Mouse (Mus musculus) hindbrain, embryonic 14.5 days (tissue): ENCODE data around the gene Tst. TPM values are rescaled to one million over a fixed set of nuclear protein-coding genes. Genes with fewer than 3 reads are reported as not detected.
A peak's percentile ranks its signal among the peaks of the same experiment; 100 is the strongest.

Source experiments
- ATAC-seq: fragments of 200-750 bp; cut with Nextera tagmentation; 2 replicates; pipeline ENCODE4 v1.8.0; 2017; ENCODE audit warnings: moderate number of reproducible peaks, mild to moderate bottlenecking, moderate TSS enrichment, moderate library complexity; ENCODE audit not compliant: low FRiP score
- DNase-seq: peaks from one replicate; pipeline ENCODE4 v3.0.0-alpha.2; 2015; ENCODE audit warnings: low spot score
- H3K27ac ChIP-seq: fragments of 300-500 bp; sonication (generic); 2 replicates; pipeline ENCODE4 v1.5.1; 2014; ENCODE audit warnings: mild to moderate bottlenecking, moderate library complexity
- H3K27me3 ChIP-seq: fragments of 300-500 bp; sonication (generic); 2 replicates; pipeline ENCODE4 v1.6.1; 2014; ENCODE audit warnings: mild to moderate bottlenecking, low read length, mixed read lengths; ENCODE audit not compliant: control insufficient read depth, insufficient read depth
- H3K36me3 ChIP-seq: fragments of 300-500 bp; sonication (generic); replicated peaks from 2 replicates; pipeline ENCODE4 v1.6.1; 2014; ENCODE audit not compliant: control insufficient read depth, insufficient read depth
- H3K4me1 ChIP-seq: fragments of 300-500 bp; sonication (generic); replicated peaks from 2 replicates; pipeline ENCODE4 v1.6.1; 2014; ENCODE audit warnings: antibody characterized with exemption, low read length, mixed read lengths; ENCODE audit not compliant: control insufficient read depth, insufficient read depth
- H3K4me2 ChIP-seq: fragments of 300-500 bp; sonication (generic); replicated peaks from 2 replicates; pipeline ENCODE4 v1.6.1; 2014; ENCODE audit warnings: mild to moderate bottlenecking, moderate library complexity
- H3K4me3 ChIP-seq: fragments of 300-500 bp; sonication (generic); replicated peaks from 2 replicates; pipeline ENCODE4 v1.5.1; 2014; ENCODE audit warnings: mild to moderate bottlenecking, low read length
- H3K9ac ChIP-seq: fragments of 300-500 bp; sonication (generic); 2 replicates; pipeline ENCODE4 v1.6.1; 2014
- H3K9me3 ChIP-seq: fragments of 300-500 bp; sonication (generic); 2 replicates; pipeline ENCODE4 v1.6.1; 2016; ENCODE audit warnings: low read length; ENCODE audit not compliant: control insufficient read depth
- WGBS: fragments of 180-500 bp; shearing (Covaris S2); extraction: QIAGEN DNeasy Blood & Tissue Kit; methylation state at CpG from one replicate; pipeline ENCODE4 v1.1.7; 2014; 5-methylcytosine and 5-hydroxymethylcytosine counted together
- polyA plus RNA-seq: library from polyadenylated mRNA; unstranded; fragments of >200 nt; fragmentation: Nextera tagmentation; extraction: Ambion mirVana; gene quantifications from 2 replicates; pipeline ENCODE4 v1.2.1, GENCODE M21; 2014

The Tst gene
- polyA plus RNA-seq, 1 experiment from 2014 or later, result 21.4 TPM

DNA sequence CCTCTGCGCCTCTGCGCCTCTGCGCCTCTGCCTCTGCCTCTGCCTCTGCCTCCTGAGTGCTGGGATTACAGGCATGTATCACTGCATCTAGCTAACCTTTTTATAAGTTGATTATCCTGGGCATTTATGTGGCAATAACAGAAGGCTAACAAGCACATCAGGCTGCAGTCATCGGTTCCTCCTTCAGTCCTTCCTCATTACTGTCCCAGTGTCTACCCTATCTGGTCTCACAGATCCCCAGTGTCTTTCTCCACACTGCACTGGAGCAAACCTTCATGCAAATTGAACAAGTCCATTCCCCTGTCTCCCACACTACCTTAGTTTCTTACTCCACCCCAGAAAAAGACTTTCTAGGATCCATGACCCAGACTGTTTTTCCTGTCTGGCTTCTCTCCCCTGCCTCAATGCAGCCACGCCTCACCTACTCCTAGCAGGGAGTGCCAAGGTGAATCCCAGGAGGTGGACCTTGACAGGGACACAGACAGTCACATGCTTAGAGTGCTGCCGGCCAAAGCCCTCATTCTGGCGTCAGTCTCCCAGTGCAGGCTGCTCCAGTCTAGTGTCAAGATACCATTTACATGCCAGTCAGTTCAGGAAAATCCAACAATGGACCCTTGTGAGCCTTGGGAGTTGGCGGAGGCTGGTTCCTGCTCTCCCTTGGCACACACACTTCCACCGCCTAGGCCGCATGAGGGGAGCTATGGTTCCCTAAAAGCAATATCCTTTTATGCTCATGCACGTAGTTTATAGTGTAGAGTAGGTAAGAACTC, 22.1 kb downstream of the Tst start:
- Histone ChIP-seq H3K9me3 (no peaks in the 10 kb centered on the region), H3K4me3 (no peak overlapping the region), H3K27ac (peak overlapping the region; percentile 80), H3K9ac (no peak overlapping the region), H3K36me3 (no peaks in the 10 kb centered on the region), H3K4me2 (no peak overlapping the region), H3K4me1 (peaks cover 6% of the 10 kb centered on the region; the same call in 1 of the 2 replicates), H3K27me3 (no peaks in the 10 kb centered on the region)
- DNase-seq (peak; percentile 48), ATAC-seq (peak; percentile 83)
- WGBS, result 76% methylated on average over 11 of the region's 11 CpGs

DNA sequence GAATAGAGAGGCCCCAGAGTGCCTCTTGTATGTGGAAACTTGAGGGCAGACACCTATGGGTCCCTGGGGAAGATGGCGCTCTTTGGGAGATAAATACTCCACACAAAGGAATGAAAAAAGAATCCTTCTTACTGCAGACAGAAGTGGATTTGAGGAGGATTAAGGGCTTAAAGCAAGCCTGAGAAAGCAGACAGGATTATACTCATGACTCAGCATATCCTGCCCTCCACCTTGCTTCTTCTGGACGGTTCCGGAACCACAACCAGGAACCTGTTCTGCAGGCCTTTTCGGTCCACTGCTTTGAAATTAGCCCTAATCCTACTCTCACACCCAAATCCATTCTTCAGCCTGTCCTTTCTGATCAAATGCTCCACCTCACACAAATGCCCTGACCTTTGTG, 23.6 kb downstream of the Tst start:
- Histone ChIP-seq H3K9me3 (no peaks in the 10 kb centered on the region), H3K4me1 (peaks cover 6% of the 10 kb centered on the region; the same call in 1 of the 2 replicates), H3K27me3 (no peaks in the 10 kb centered on the region), H3K4me3 (no peak overlapping the region), H3K9ac (no peak overlapping the region), H3K4me2 (no peak overlapping the region), H3K27ac (no peak overlapping the region), H3K36me3 (no peaks in the 10 kb centered on the region)
- DNase-seq (no peak), ATAC-seq (no peak)
- 92% methylated on average over 4 of the region's 4 CpGs for WGBS

DNA sequence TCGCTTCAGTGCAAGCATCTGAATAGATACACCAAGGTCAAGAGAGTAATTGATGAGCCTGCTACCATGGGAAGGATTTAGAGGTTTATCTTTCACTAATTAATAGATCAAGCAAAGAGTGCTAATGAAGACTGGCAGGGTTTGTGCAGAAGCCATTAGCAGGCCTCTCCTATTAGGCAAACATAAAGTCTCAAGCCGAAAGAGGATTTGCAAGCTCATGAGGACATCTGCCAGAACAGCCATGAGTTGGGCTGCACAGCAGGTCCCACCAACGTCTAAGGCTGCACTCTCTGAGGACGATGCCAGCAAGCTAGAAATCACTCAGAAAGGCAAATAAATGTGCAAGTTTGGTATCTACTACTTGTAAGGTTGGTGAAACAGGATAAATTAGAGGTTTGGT, 25.0 kb downstream of the Tst start:
- Histone ChIP-seq H3K9ac (no peak overlapping the region), H3K27me3 (no peaks in the 10 kb centered on the region), H3K4me2 (no peak overlapping the region), H3K27ac (no peak overlapping the region), H3K4me3 (no peak overlapping the region), H3K4me1 (peaks cover 6% of the 10 kb centered on the region; the same call in 1 of the 2 replicates), H3K36me3 (no peaks in the 10 kb centered on the region), H3K9me3 (no peaks in the 10 kb centered on the region)
- 64% methylated on average over 4 of the region's 4 CpGs for WGBS
- ATAC-seq, result no peak
- no peak for DNase-seq

DNA sequence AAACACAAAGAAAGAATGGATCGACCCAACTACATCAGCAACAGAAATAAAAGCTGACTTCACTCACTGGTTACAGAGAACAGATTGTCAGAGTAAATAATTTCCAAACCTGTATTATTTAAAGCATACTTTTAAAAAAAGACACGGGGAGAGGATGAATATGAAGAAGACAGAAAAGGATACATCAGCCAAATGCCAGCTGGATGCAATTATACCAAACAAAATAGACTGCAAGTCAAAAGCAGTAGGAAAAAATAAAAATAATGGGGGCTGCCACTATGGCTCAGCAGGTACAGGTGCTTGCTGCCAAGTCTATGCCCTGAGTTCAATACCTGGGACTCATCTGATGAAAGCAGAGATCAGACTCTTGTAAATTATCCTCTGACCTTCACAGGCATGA, 25.5 kb downstream of the Tst start:
- Histone ChIP-seq H3K9me3 (no peaks in the 10 kb centered on the region), H3K27ac (no peak overlapping the region), H3K4me2 (no peak overlapping the region), H3K36me3 (no peaks in the 10 kb centered on the region), H3K4me3 (no peak overlapping the region), H3K4me1 (peaks cover 6% of the 10 kb centered on the region; the same call in 1 of the 2 replicates), H3K27me3 (no peaks in the 10 kb centered on the region), H3K9ac (no peak overlapping the region)
- no peak for DNase-seq
- 75% methylated on average over 2 of the region's 2 CpGs for WGBS
- no peak for ATAC-seq

DNA sequence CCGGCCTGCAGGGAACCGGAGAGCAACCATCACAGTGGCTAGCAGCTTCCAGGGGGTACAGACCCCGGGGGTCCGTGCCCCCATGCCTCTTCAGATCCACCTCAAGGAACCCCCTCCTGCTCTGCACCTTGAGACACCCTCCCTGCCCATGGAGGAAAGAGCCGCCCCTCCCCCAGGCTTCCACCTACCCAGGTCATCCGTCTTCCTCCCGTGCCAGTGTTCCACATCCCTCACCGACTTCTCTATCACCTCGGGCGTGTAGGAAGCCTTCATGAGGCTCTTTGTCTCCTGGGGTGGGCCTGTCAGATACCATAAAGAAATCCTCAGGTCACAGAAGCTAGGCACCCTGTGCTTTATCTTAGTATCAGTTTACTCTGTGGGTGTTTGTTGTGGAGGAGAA, 27.2 kb downstream of the Tst start:
- H3K4me3 ChIP-seq, result no peak overlapping the region
- WGBS, result 79% methylated on average over 10 of the region's 10 CpGs
- H3K9ac ChIP-seq, result no peak overlapping the region
- no peaks in the 10 kb centered on the region for H3K9me3 ChIP-seq
- H3K27me3 ChIP-seq, result no peaks in the 10 kb centered on the region
- no peaks in the 10 kb centered on the region for H3K4me1 ChIP-seq
- ATAC-seq (no peak), DNase-seq (no peak)
- no peaks in the 10 kb centered on the region for H3K36me3 ChIP-seq
- no peak overlapping the region for H3K4me2 ChIP-seq
- H3K27ac ChIP-seq, result no peak overlapping the region

DNA sequence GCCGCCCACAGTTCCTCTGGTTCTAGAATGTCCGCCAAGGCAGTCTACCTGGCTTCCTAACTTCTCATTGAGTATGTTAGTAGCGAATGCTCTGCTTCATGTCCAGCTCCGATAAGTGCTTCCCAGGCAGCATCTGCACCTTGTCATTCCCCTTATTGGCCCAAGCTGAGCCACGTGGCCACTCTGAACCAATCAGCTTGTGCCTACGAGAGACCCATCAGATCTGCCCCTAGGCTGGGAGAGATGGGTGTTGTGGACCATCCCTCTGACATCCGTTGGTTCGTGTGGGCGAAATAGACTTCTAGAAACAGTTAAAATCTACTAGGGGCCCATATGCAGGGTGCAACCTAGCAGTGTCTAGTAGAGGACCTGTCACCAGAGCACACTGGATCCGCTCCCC, 27.8 kb downstream of the Tst start:
- no peak overlapping the region for H3K4me3 ChIP-seq
- ATAC-seq (no peak), DNase-seq (no peak)
- H3K36me3 ChIP-seq, result no peaks in the 10 kb centered on the region
- H3K9me3 ChIP-seq, result no peaks in the 10 kb centered on the region
- no peak overlapping the region for H3K9ac ChIP-seq
- H3K27me3 ChIP-seq, result no peaks in the 10 kb centered on the region
- H3K4me2 ChIP-seq, result no peak overlapping the region
- no peak overlapping the region for H3K27ac ChIP-seq
- H3K4me1 ChIP-seq, result no peaks in the 10 kb centered on the region
- 88% methylated on average over 10 of the region's 10 CpGs for WGBS

DNA sequence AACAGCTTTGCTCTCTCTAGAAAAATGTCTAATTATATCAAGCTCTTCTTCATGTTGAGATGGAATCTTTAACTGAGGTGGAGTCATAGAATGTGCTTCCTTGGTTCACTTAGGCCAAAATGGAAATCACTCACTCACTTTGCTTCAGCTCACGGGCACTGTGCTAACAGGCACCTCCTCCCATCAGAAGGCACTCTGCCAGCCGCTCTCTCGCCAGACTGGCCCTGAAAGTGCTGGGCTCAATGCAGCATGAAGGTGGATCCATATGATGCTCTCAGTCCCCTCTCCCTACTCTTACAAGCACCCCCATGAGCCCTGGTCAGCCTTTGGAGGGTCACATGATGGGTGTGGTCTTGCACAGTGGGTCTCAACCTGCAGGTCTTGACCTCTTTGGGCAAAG, 31.5 kb downstream of the Tst start:
- H3K9me3 ChIP-seq, result no peaks in the 10 kb centered on the region
- no peak for DNase-seq
- H3K9ac ChIP-seq, result no peak overlapping the region
- H3K27me3 ChIP-seq, result no peaks in the 10 kb centered on the region
- H3K4me3 ChIP-seq, result no peak overlapping the region
- no peaks in the 10 kb centered on the region for H3K4me1 ChIP-seq
- 59% methylated on average over 3 of the region's 3 CpGs for WGBS
- H3K36me3 ChIP-seq, result no peaks in the 10 kb centered on the region
- ATAC-seq, result no peak
- no peak overlapping the region for H3K4me2 ChIP-seq
- H3K27ac ChIP-seq, result no peak overlapping the region

DNA sequence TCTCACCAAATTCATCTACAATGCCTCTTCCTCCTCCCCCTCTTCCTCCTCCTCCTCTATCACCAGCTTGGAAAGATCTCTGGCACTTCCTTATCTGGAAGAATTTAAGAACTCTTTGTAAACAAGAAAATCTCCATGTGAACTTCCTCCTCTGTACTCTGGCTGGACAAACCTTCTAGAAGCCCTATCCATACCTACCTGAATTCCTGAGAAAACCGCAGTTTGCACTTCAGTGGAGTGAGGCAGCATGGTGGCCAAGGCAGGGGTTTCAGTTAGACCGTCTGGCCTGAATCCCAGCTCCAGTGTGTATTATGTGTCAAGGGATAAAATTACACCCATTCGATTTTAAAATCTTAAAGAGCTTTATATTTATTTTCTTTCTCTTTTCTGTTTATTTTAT, 32.9 kb downstream of the Tst start:
- no peak overlapping the region for H3K4me3 ChIP-seq
- H3K27ac ChIP-seq, result no peak overlapping the region
- no peaks in the 10 kb centered on the region for H3K9me3 ChIP-seq
- H3K36me3 ChIP-seq, result no peaks in the 10 kb centered on the region
- no peaks in the 10 kb centered on the region for H3K4me1 ChIP-seq
- H3K9ac ChIP-seq, result no peak overlapping the region
- ATAC-seq (no peak), DNase-seq (no peak)
- no peaks in the 10 kb centered on the region for H3K27me3 ChIP-seq
- 84% methylated on average over 3 of the region's 3 CpGs for WGBS
- no peak overlapping the region for H3K4me2 ChIP-seq

DNA sequence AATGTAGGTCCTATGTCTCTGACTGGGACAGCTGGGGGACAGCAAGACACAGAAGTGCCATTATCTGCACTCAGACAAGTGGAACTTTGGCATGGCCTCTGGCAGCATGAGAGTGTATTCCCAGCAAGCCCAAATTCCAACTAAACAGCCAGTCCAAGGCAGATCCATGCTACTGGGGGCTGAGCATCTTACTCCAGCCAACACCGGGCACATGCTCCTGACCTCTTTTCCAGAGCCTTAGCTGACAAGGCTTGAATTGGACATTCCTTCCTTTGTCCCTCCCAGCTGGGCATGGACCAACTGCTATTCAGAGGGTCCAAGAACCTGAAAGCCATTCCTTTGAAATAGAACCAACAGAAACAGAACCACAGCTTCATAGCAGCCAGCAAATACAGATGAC, 36.1 kb downstream of the Tst start:
- H3K27ac ChIP-seq, result no peak overlapping the region
- H3K27me3 ChIP-seq, result no peaks in the 10 kb centered on the region
- no peak for ATAC-seq
- no peaks in the 10 kb centered on the region for H3K9me3 ChIP-seq
- no peak overlapping the region for H3K9ac ChIP-seq
- no peak overlapping the region for H3K4me2 ChIP-seq
- no peaks in the 10 kb centered on the region for H3K36me3 ChIP-seq
- no peak overlapping the region for H3K4me3 ChIP-seq
- WGBS, result 43% methylated on average over 1 of the region's 1 CpGs
- H3K4me1 ChIP-seq, result no peaks in the 10 kb centered on the region
- DNase-seq, result no peak

DNA sequence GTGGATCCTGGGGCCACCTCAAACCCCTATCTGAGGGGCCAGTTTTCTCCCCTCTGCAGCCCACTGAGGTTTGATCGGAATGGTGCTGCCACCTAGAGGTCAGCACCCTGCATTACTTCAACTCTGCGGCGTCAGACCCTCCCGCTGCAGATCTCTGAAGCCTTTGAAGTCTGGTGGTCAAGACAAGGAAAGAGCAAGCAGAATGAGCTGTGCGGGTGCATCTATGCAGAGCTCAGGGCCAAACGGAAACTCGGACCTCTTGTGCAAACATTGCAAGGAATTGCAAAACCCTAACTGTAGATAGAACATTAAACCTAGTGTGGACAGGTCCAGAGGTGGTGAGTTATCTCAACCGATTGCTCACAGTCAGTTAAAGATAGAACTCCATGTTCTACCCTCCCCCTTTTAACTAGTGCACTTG, 36.8 kb downstream of the Tst start:
- ATAC-seq, result no peak
- DNase-seq, result peak; percentile 61
- no peaks in the 10 kb centered on the region for H3K9me3 ChIP-seq
- no peaks in the 10 kb centered on the region for H3K27me3 ChIP-seq
- H3K9ac ChIP-seq, result no peak overlapping the region
- no peaks in the 10 kb centered on the region for H3K36me3 ChIP-seq
- H3K27ac ChIP-seq, result no peak overlapping the region
- no peak overlapping the region for H3K4me3 ChIP-seq
- H3K4me2 ChIP-seq, result no peak overlapping the region
- no peaks in the 10 kb centered on the region for H3K4me1 ChIP-seq
- WGBS, result 16% methylated on average over 8 of the region's 8 CpGs
